Mouse (Mus musculus): ENCODE results near the gene Kank3.

DNA sequence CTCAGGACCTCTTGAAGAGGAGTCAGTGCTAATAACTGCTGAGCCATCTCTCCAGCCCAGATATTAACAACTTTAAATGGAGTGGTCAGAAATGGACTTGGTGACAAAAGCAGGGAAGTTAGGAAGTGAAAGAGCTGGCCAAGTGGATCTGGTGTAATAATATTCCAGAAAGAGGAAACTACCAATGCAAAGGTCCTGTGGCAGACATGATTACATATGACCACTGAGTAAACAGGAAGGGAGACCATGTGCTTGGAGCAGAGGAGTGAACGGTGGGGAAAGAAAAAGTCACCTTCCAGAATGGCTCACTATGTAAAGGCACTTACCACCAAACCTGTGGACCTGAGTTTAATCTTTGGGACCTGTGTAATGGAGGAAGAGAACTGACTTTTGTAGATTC lies 11.0 kb upstream of the Kank3 start:
- TF ChIP-seq CTCF (IDR thresholded peaks at IDR 0.05; ENCODE audit: low read depth) (no peak), EP300 (IDR thresholded peaks at IDR 0.05; ENCODE audit: low read depth) (no peak)

Data from heart, postnatal 0 days (tissue).